8 mouse cellular contexts compared by ENCODE assay signal in genomic region chrX:140062135-140062975, GRCm38 (mm10). TPM values are rescaled to one million over a fixed set of nuclear protein-coding genes. Genes with fewer than 3 reads are reported as not detected.
A peak's percentile ranks its signal among the peaks of the same experiment; 100 is the strongest.
DNase-seq lines count a peak whose midpoint lies in the region; ATAC-seq and TF ChIP-seq lines count a peak whose summit lies in the region.
"Had no signal": no experiment of that assay in that cellular context is flagged by ENCODE, and none has a peak within 500 bp of the region (broad histone marks: within the 10 kb centered on the region; RNA-seq: fewer than 3 reads in every experiment).

Gene Nup62cl (minus strand): TSS chrX:140062712.
Gene Pih1h3b (plus strand): TSS chrX:140062879.

- H3K27ac ChIP-seq in heart, postnatal 0 days (ENCODE audit: low read depth) = no peak within 1 kb of the TSS

- H3K9ac ChIP-seq in heart, postnatal 0 days (replicated peaks; ENCODE audit: low read depth, low read length) = no peak within 1 kb of the TSS

- no peak for TF ChIP-seq CTCF in heart, postnatal 0 days (IDR thresholded peaks at IDR 0.05; ENCODE audit: low read depth)

- peaks cover 24% of the 10 kb centered on the region; the same call in 1 of the 2 replicates for H3K27me3 ChIP-seq in heart, postnatal 0 days (ENCODE audit: control insufficient read depth, insufficient read depth, low read length)

- H3K9me3 ChIP-seq in heart, postnatal 0 days (replicated peaks; ENCODE audit: control insufficient read depth, low read length) = peaks cover 12% of the 10 kb centered on the region

- TF ChIP-seq EP300 in heart, postnatal 0 days (IDR thresholded peaks at IDR 0.05; ENCODE audit: low read depth) = no peak

- DNase-seq in R1 (ENCODE audit: low read depth, low spot score) = peak; percentile 97
- peak; percentile 84 for DNase-seq in adrenal gland, postnatal 36 days
- DNase-seq in fibroblast of lung, adult 2 months (ENCODE audit: low read depth) = peak; percentile 2
- peak; percentile 22 for DNase-seq in heart, postnatal 0 days (ENCODE audit: low spot score)
- peak; percentile 63 for DNase-seq in kidney, postnatal 14 days
- peak; percentile 6 for DNase-seq in right cerebral cortex, postnatal 4 days

- peak within 1 kb of the TSS; percentile 53 for H3K4me2 ChIP-seq in heart, postnatal 0 days (ENCODE audit: low read depth, low read length)

- no peaks in the 10 kb centered on the region for H3K36me3 ChIP-seq in heart, postnatal 0 days (replicated peaks; ENCODE audit: control insufficient read depth, insufficient read depth, low read length)

- H3K4me3 ChIP-seq in heart, postnatal 0 days (ENCODE audit: low read depth, low read length) = peak within 1 kb of the TSS; percentile 37

- 22% methylated on average over 63 of the region's 64 CpGs for WGBS in heart, postnatal 0 days

- peak; percentile 72 for ATAC-seq in heart, postnatal 0 days (ENCODE audit: insufficient read depth, low read depth)
- ATAC-seq in megakaryocyte, adult 5-6 weeks (ENCODE audit: poor library complexity, severe bottlenecking) = peak; percentile 82

- no peaks in the 10 kb centered on the region for H3K4me1 ChIP-seq in heart, postnatal 0 days (ENCODE audit: control insufficient read depth, insufficient read depth)

RNA-seq across cellular contexts. Expression of gene Nup62cl, which starts in this region (rescaled TPM):
- 10 to 100 TPM in 1 of 2 experiments, 1 to 10 TPM in 1; 6.6 to 26.5 TPM for total RNA-seq in adrenal gland, postnatal 36 days (2021)
- not detected in 2 replicates for total RNA-seq in heart, postnatal 0 days (2014; rRNA removed; ENCODE audit: low replicate concordance)
- 0.38 and 0.49 TPM in 2 replicates for polyA plus RNA-seq in heart, postnatal 0 days (2015; fragmentation: Nextera tagmentation; extraction: Ambion mirVana)
- total RNA-seq in megakaryocyte, adult 5-6 weeks (2015) = 0.23 TPM in 1 of 2 replicates, not detected in the other
- total RNA-seq in megakaryocyte, adult 5-6 weeks (2017) = not detected in 2 replicates

RNA-seq across cellular contexts. Expression of gene Pih1h3b, which starts in this region (rescaled TPM):
- not detected for total RNA-seq in adrenal gland, postnatal 36 days (2021)
- not detected in 2 replicates for total RNA-seq in heart, postnatal 0 days (2014; rRNA removed; ENCODE audit: low replicate concordance)
- polyA plus RNA-seq in heart, postnatal 0 days (2015; fragmentation: Nextera tagmentation; extraction: Ambion mirVana) = 0.07 TPM in 1 of 2 replicates, not detected in the other
- not detected in 2 replicates for total RNA-seq in megakaryocyte, adult 5-6 weeks (2015)
- not detected in 2 replicates for total RNA-seq in megakaryocyte, adult 5-6 weeks (2017)
- total RNA-seq: layer of hippocampus, postnatal 14 days had no signal

Comparison
In these comparisons a context has a peak if more than half of its experiments do, and no peak if none do; other contexts are left out.
1. Peak in DNase-seq, ATAC-seq, H3K4me3 ChIP-seq and H3K4me2 ChIP-seq in heart, postnatal 0 days; RNA of the genes that start here not detected or under 1 TPM.
2. Peak in ATAC-seq in megakaryocyte, adult 5-6 weeks; RNA of the genes that start here not detected or under 1 TPM.
3. DNase-seq: peak in every context shown above with its lines; median percentile 97 in R1; 84 in adrenal gland, postnatal 36 days; 63 in kidney, postnatal 14 days; 22 in heart, postnatal 0 days; 6 in right cerebral cortex, postnatal 4 days; 2 in fibroblast of lung, adult 2 months.